Mouse (Mus musculus) liver, embryonic 13.5 days (tissue): Measurements from ENCODE around the gene Desi1. TPM values are rescaled to one million over a fixed set of nuclear protein-coding genes. Genes with fewer than 3 reads are reported as not detected.

ENCODE experiments used
- ATAC-seq: fragments of 200-750 bp; cut with Nextera tagmentation; 2 replicates; pipeline ENCODE4 v1.8.0; 2017; ENCODE audit warnings: low read depth, mild to moderate bottlenecking, moderate number of reproducible peaks, moderate library complexity
- DNase-seq: peaks from one replicate; pipeline ENCODE4 v3.0.0; 2022
- H3K27ac ChIP-seq: fragments of 300-500 bp; sonication (generic); 2 replicates; pipeline ENCODE4 v1.5.1; 2015; ENCODE audit warnings: moderate library complexity, mild to moderate bottlenecking, inconsistent platforms
- H3K27me3 ChIP-seq: fragments of 300-500 bp; sonication (generic); 2 replicates; pipeline ENCODE4 v1.6.1; 2015; ENCODE audit warnings: mild to moderate bottlenecking, inconsistent platforms
- H3K36me3 ChIP-seq: fragments of 300-500 bp; sonication (generic); 2 replicates; pipeline ENCODE4 v1.6.1; 2015; ENCODE audit warnings: mild to moderate bottlenecking, inconsistent platforms
- H3K4me1 ChIP-seq: fragments of 300-500 bp; sonication (generic); replicated peaks from 2 replicates; pipeline ENCODE4 v1.6.1; 2015; ENCODE audit warnings: inconsistent platforms
- H3K4me2 ChIP-seq: fragments of 300-500 bp; sonication (generic); 2 replicates; pipeline ENCODE4 v1.6.1; 2015; ENCODE audit warnings: inconsistent platforms, mild to moderate bottlenecking, moderate library complexity
- H3K4me3 ChIP-seq: fragments of 300-500 bp; sonication (generic); replicated peaks from 2 replicates; pipeline ENCODE4 v1.5.1; 2015; ENCODE audit warnings: mild to moderate bottlenecking, inconsistent platforms
- H3K9ac ChIP-seq: fragments of 300-500 bp; sonication (generic); 2 replicates; pipeline ENCODE4 v1.6.1; 2015; ENCODE audit warnings: mild to moderate bottlenecking, inconsistent platforms
- H3K9me3 ChIP-seq: fragments of 300-500 bp; sonication (generic); replicated peaks from 2 replicates; pipeline ENCODE4 v1.6.1; 2016; ENCODE audit warnings: inconsistent platforms
- WGBS: fragments of 180-500 bp; shearing (Covaris S2); methylation state at CpG from one replicate; pipeline ENCODE4 v1.1.7; 2015; ENCODE audit not compliant: insufficient replicate concordance; 5-methylcytosine and 5-hydroxymethylcytosine counted together
- polyA plus RNA-seq: library from polyadenylated mRNA; unstranded; fragments of >200 nt; fragmentation: Nextera tagmentation; extraction: Ambion mirVana; gene quantifications from 2 replicates; pipeline ENCODE4 v1.2.1, GENCODE M21; 2015

The Desi1 gene
- polyA plus RNA-seq, 1 experiment from 2014 or later = 12.8 TPM

DNA sequence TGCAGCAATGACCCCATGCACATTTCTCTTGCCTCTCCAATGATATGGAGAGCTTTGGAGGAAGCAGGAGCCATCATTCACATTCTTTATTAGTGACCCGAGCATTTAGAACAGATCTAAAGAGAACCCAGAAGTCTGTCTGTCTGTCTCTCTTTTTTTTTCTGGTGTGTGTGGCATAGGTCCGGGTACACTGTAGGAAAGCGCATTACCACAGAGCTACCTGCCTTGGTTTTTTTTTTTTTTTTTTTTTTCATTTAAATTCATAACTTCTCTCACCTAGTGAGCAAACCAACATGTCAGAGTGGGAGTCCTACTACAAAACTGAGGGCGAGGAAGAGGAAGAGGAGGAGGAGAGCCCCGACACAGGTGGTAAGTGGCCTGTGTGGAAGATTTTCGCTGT lies 16.8 kb downstream of the Desi1 start:
- H3K4me2 ChIP-seq = peak overlapping the region; percentile 88
- ATAC-seq (no peak), DNase-seq (no peak)
- WGBS = 4% methylated on average over 6 of the region's 6 CpGs
- peaks cover 55% of the 10 kb centered on the region for H3K4me1 ChIP-seq
- no peaks in the 10 kb centered on the region for H3K27me3 ChIP-seq
- H3K27ac ChIP-seq = peak overlapping the region; percentile 86
- H3K9ac ChIP-seq = peak overlapping the region; percentile 82
- H3K4me3 ChIP-seq = peak overlapping the region; percentile 94
- peaks cover 37% of the 10 kb centered on the region for H3K36me3 ChIP-seq
- no peaks in the 10 kb centered on the region for H3K9me3 ChIP-seq

GRCm38 (mm10) chr15:82016101-82016808 lies 17.4 kb downstream of the Desi1 start:
- H3K4me3 ChIP-seq = peak overlapping the region; percentile 94
- no peaks in the 10 kb centered on the region for H3K27me3 ChIP-seq
- DNase-seq (peak; percentile 100), ATAC-seq (peak; percentile 96)
- H3K27ac ChIP-seq = peak overlapping the region; percentile 86
- WGBS = under 1% methylated on average over 53 of the region's 53 CpGs
- peaks cover 55% of the 10 kb centered on the region for H3K4me1 ChIP-seq
- H3K9ac ChIP-seq = peak overlapping the region; percentile 97
- H3K4me2 ChIP-seq = peak overlapping the region; percentile 89
- H3K36me3 ChIP-seq = peaks cover 32% of the 10 kb centered on the region
- H3K9me3 ChIP-seq = no peaks in the 10 kb centered on the region

- Histone ChIP-seq H3K4me3 (peak overlapping the region; percentile 94), H3K9ac (peak overlapping the region; percentile 97), H3K36me3 (peaks cover 27% of the 10 kb centered on the region), H3K27ac (peak overlapping the region; percentile 86), H3K4me2 (peak overlapping the region; percentile 89), H3K27me3 (no peaks in the 10 kb centered on the region), H3K4me1 (peaks cover 55% of the 10 kb centered on the region), H3K9me3 (no peaks in the 10 kb centered on the region)
- ATAC-seq (no peak), DNase-seq (peak; percentile 29)
- WGBS = under 1% methylated on average over 39 of the region's 39 CpGs
Observed at GRCm38 (mm10) chr15:82015392-82016100, 18.1 kb downstream of the Desi1 start.

- peaks cover 55% of the 10 kb centered on the region for H3K4me1 ChIP-seq
- peak overlapping the region; percentile 86 for H3K27ac ChIP-seq
- H3K9me3 ChIP-seq = no peaks in the 10 kb centered on the region
- DNase-seq = no peak
- WGBS = 14% methylated on average over 9 of the region's 9 CpGs
- no peak for ATAC-seq
- H3K27me3 ChIP-seq = no peaks in the 10 kb centered on the region
- peak overlapping the region; percentile 97 for H3K9ac ChIP-seq
- H3K4me3 ChIP-seq = peak overlapping the region; percentile 94
- peaks cover 21% of the 10 kb centered on the region for H3K36me3 ChIP-seq
- peak overlapping the region; percentile 89 for H3K4me2 ChIP-seq
Observed at GRCm38 (mm10) chr15:82014745-82015391, 18.8 kb downstream of the Desi1 start.

- ATAC-seq (no peak), DNase-seq (no peak)
- Histone ChIP-seq H3K9ac (no peak overlapping the region), H3K27ac (no peak overlapping the region), H3K9me3 (no peaks in the 10 kb centered on the region), H3K4me2 (no peak overlapping the region), H3K27me3 (no peaks in the 10 kb centered on the region), H3K4me1 (peaks cover 35% of the 10 kb centered on the region), H3K4me3 (no peak overlapping the region), H3K36me3 (peaks cover 13% of the 10 kb centered on the region)
- WGBS = 82% methylated on average over 6 of the region's 6 CpGs
Observed at GRCm38 (mm10) chr15:82011947-82012346, 21.7 kb downstream of the Desi1 start.

DNA sequence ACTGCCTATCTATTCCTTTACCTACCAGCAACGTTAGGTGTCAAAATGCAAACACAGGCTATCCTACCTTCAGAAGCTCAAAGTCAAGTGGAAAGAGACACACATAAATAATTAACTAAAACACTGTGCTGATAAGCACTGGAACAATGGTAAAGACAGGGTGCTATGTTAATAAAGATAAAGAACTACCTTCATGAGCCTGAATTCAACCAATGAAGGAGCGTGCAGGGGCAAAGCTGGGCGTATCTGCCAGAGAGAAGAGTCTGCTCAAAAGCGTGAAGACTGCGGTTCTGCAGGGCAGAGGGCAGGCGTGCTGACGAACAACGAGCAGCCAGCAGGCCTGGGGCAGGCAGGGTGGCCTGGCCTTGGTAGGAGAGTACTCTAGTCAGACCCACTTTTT lies 29.4 kb downstream of the Desi1 start:
- no peaks in the 10 kb centered on the region for H3K9me3 ChIP-seq
- whole genome bisulfite sequencing = 46% methylated on average over 8 of the region's 8 CpGs
- no peak overlapping the region for H3K4me3 ChIP-seq
- DNase-seq (peak; percentile 17), ATAC-seq (peak; percentile 68)
- no peaks in the 10 kb centered on the region for H3K27me3 ChIP-seq
- no peak overlapping the region for H3K27ac ChIP-seq
- peaks cover 22% of the 10 kb centered on the region for H3K4me1 ChIP-seq
- peaks cover 33% of the 10 kb centered on the region for H3K36me3 ChIP-seq
- no peak overlapping the region for H3K9ac ChIP-seq
- H3K4me2 ChIP-seq = no peak overlapping the region

- Histone ChIP-seq H3K27me3 (no peaks in the 10 kb centered on the region), H3K4me3 (no peak overlapping the region), H3K4me2 (no peak overlapping the region), H3K36me3 (peaks cover 52% of the 10 kb centered on the region), H3K9ac (no peak overlapping the region), H3K9me3 (no peaks in the 10 kb centered on the region), H3K4me1 (peaks cover 47% of the 10 kb centered on the region), H3K27ac (no peak overlapping the region)
- 79% methylated on average over 6 of the region's 6 CpGs for WGBS
- no peak for ATAC-seq
- DNase-seq = no peak
Observed at GRCm38 (mm10) chr15:81993992-81994391, 39.7 kb downstream of the Desi1 start.

GRCm38 (mm10) chr15:81990549-81990948 lies 43.1 kb downstream of the Desi1 start:
- Histone ChIP-seq H3K27me3 (0 out of 2 replicates have a peak, but pooled peaks cover 3% of the 10 kb centered on the region), H3K36me3 (peaks cover 22% of the 10 kb centered on the region), H3K27ac (peak overlapping the region; percentile 81), H3K9me3 (no peaks in the 10 kb centered on the region), H3K4me3 (peak overlapping the region; percentile 39), H3K4me2 (peak overlapping the region; percentile 60), H3K9ac (peak overlapping the region; percentile 47), H3K4me1 (peaks cover 51% of the 10 kb centered on the region)
- 16% methylated on average over 7 of the region's 7 CpGs for WGBS
- peak; percentile 81 for DNase-seq
- ATAC-seq = peak; percentile 98

DNA sequence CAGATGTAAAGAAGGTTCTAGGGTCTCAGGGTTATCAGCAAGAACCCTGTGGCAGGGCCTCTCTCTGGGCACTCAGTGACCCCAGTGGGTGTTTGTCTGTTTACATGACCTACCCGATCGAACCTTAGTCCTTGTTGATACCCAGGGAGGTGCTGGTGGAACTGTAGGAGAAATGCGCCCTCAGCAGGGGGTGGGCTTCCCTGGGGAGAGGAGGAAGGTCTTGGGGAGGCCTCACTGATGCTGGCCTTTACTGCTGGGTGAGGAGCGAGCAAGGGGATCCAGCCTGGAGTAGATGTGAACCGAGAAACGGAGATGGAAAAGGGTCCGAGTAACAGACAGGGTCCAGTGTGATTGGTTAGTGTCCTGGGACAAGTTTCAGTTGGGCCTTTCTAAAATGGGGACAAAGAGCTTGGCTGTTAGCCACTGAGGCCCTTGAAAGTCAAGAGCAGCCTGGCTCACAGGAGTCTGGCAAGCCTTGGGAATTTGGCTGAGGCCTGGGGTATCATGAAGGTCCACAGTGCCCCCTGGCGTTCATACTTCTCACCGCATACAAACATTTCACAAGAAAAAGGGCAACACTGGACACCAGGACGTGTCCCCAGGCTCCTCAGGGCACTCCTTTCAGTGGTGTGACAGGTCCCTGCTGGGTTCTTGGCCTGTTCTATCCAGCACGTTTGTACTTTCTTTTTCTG lies 44.1 kb downstream of the Desi1 start:
- Histone ChIP-seq H3K27ac (peak overlapping the region; percentile 81), H3K36me3 (peaks cover 12% of the 10 kb centered on the region), H3K27me3 (0 out of 2 replicates have a peak, but pooled peaks cover 3% of the 10 kb centered on the region), H3K4me2 (peak overlapping the region; percentile 60), H3K4me1 (peaks cover 56% of the 10 kb centered on the region), H3K4me3 (peak overlapping the region; percentile 39), H3K9ac (peak overlapping the region; percentile 47), H3K9me3 (no peaks in the 10 kb centered on the region)
- DNase-seq (peak; percentile 70), ATAC-seq (peak; percentile 34; the same call in 1 of the 2 replicates)
- WGBS = 56% methylated on average over 11 of the region's 11 CpGs

- no peak for DNase-seq
- WGBS = 68% methylated on average over 3 of the region's 3 CpGs
- no peak for ATAC-seq
- Histone ChIP-seq H3K9me3 (no peaks in the 10 kb centered on the region), H3K27ac (no peak within 1 kb of the TSS), H3K4me2 (no peak within 1 kb of the TSS), H3K4me3 (no peak within 1 kb of the TSS), H3K9ac (no peak within 1 kb of the TSS), H3K27me3 (0 out of 2 replicates have a peak, but pooled peaks cover 3% of the 10 kb centered on the region), H3K36me3 (no peaks in the 10 kb centered on the region), H3K4me1 (peaks cover 41% of the 10 kb centered on the region)
Observed at GRCm38 (mm10) chr15:81987646-81988045, 46.0 kb downstream of the Desi1 start, which contains the start of gene Xrcc6. Xrcc6 (plus strand) TSS chr15:81987835.
